Mouse (Mus musculus): ENCODE data around the gene Cyp2s1. TPM values are rescaled to one million over a fixed set of nuclear protein-coding genes. Genes with fewer than 3 reads are reported as not detected.

Cyp2s1 gene
- total RNA-seq (2021), result 1 to 10 TPM; 3.4 to 4.3 TPM
- long read RNA-seq, experiment 1, transcript Cyp2s1-201 (9 exons, 2,745 nt), result major isoform, 6 of 7 reads
- long read RNA-seq, experiment 1, partial matches to known transcripts, result 1 of 7 reads
- long read RNA-seq, experiment 1, other reads (novel, unspliced or antisense), result 0 of 7 reads
- long read RNA-seq, experiment 2, partial matches to known transcripts, result 0 of 1 reads
- long read RNA-seq, experiment 2, other reads (novel, unspliced or antisense), result 1 of 1 reads

GRCm38 (mm10) chr7:25816241-25816919 is at the start of gene Cyp2s1:
Gene Cyp2s1, minus strand, starts transcription at chr7:25816913.
- DNase-seq (ENCODE audit: low spot score in 2 of 2), result no peak

GRCm38 (mm10) chr7:25864861-25865260 is 48.1 kb upstream of the Cyp2s1 start:
- no peak for DNase-seq (ENCODE audit: low spot score in 2 of 2)

GRCm38 (mm10) chr7:25863756-25864155 is 47.0 kb upstream of the Cyp2s1 start:
- DNase-seq (ENCODE audit: low spot score in 2 of 2), result no peak

GRCm38 (mm10) chr7:25862365-25862764 is 45.7 kb upstream of the Cyp2s1 start:
- no peak for DNase-seq (ENCODE audit: low spot score in 2 of 2)

- no peak for DNase-seq (ENCODE audit: low spot score in 2 of 2)
Measured at GRCm38 (mm10) chr7:25859962-25860870, 43.5 kb upstream of the Cyp2s1 start.

GRCm38 (mm10) chr7:25855082-25855481 is 38.4 kb upstream of the Cyp2s1 start:
- DNase-seq (ENCODE audit: low spot score in 2 of 2), result peak; percentile 62 to 75

GRCm38 (mm10) chr7:25848444-25848812 is 31.7 kb upstream of the Cyp2s1 start:
- DNase-seq (ENCODE audit: low spot score in 2 of 2), result peak in 1 of 2 experiments; percentile 14

- DNase-seq (ENCODE audit: low spot score in 2 of 2), result peak; percentile 89 to 90
Measured at GRCm38 (mm10) chr7:25847722-25848443, 31.2 kb upstream of the Cyp2s1 start.

- DNase-seq (ENCODE audit: low spot score in 2 of 2), result no peak
Measured at GRCm38 (mm10) chr7:25844885-25845284, 28.2 kb upstream of the Cyp2s1 start.

GRCm38 (mm10) chr7:25844423-25844822 is 27.7 kb upstream of the Cyp2s1 start:
- no peak for DNase-seq (ENCODE audit: low spot score in 2 of 2)

GRCm38 (mm10) chr7:25843492-25843891 is 26.8 kb upstream of the Cyp2s1 start:
- DNase-seq (ENCODE audit: low spot score in 2 of 2), result no peak

GRCm38 (mm10) chr7:25840908-25841307 is 24.2 kb upstream of the Cyp2s1 start:
- DNase-seq (ENCODE audit: low spot score in 2 of 2), result no peak

GRCm38 (mm10) chr7:25835188-25835891 is 18.6 kb upstream of the Cyp2s1 start:
- DNase-seq (ENCODE audit: low spot score in 2 of 2), result no peak

GRCm38 (mm10) chr7:25831557-25832530 is 15.1 kb upstream of the Cyp2s1 start:
- no peak for DNase-seq (ENCODE audit: low spot score in 2 of 2)

- DNase-seq (ENCODE audit: low spot score in 2 of 2), result no peak
Measured at GRCm38 (mm10) chr7:25830251-25830650, 13.5 kb upstream of the Cyp2s1 start.

- DNase-seq (ENCODE audit: low spot score in 2 of 2), result peak in 1 of 2 experiments; percentile 18
Measured at GRCm38 (mm10) chr7:25827199-25827598, 10.5 kb upstream of the Cyp2s1 start.

GRCm38 (mm10) chr7:25826029-25826428 is 9.3 kb upstream of the Cyp2s1 start:
- DNase-seq (ENCODE audit: low spot score in 2 of 2), result no peak

GRCm38 (mm10) chr7:25825043-25825442 is 8.3 kb upstream of the Cyp2s1 start:
- DNase-seq (ENCODE audit: low spot score in 2 of 2), result no peak

- no peak for DNase-seq (ENCODE audit: low spot score in 2 of 2)
Measured at GRCm38 (mm10) chr7:25815571-25815970, 1.1 kb downstream of the Cyp2s1 start.
